Mouse (Mus musculus) lung, postnatal 0 days (tissue): ENCODE data around the gene Zfp106.

Experiments used
- CTCF ChIP-seq: IDR thresholded peaks from 2 replicates; pipeline ENCODE4 v1.5.1; 2016; ENCODE audit warnings: antibody characterized with exemption, mild to moderate bottlenecking
- EP300 ChIP-seq: IDR thresholded peaks from 2 replicates; pipeline ENCODE4 v1.6.1; 2016; ENCODE audit warnings: antibody characterized with exemption, mild to moderate bottlenecking, control low read depth

- TF ChIP-seq CTCF (no peak), EP300 (no peak)
Measured at GRCm38 (mm10) chr2:120575121-120575520, 11.5 kb upstream of the Zfp106 start.
